Mouse (Mus musculus) heart, embryonic 11.5 days (tissue): Measurements from ENCODE around the gene Slc35e3. TPM values are rescaled to one million over a fixed set of nuclear protein-coding genes. Genes with fewer than 3 reads are reported as not detected.

Experiments
- ATAC-seq: fragments of 200-750 bp; cut with Nextera tagmentation; replicated peaks from 2 replicates; pipeline ENCODE4 v1.8.0; 2017; ENCODE audit warnings: moderate library complexity; ENCODE audit not compliant: insufficient number of reproducible peaks, low FRiP score, low TSS enrichment
- H3K27ac ChIP-seq: fragments of 300-500 bp; sonication (generic); 2 replicates; pipeline ENCODE4 v1.5.1; 2014; ENCODE audit warnings: mild to moderate bottlenecking, low read depth, low read length
- H3K27me3 ChIP-seq: fragments of 300-500 bp; sonication (generic); 2 replicates; pipeline ENCODE4 v1.6.1; 2014; ENCODE audit warnings: mild to moderate bottlenecking, low read length, mixed read lengths; ENCODE audit not compliant: control insufficient read depth, insufficient read depth
- H3K36me3 ChIP-seq: fragments of 300-500 bp; sonication (generic); 2 replicates; pipeline ENCODE4 v1.6.1; 2014; ENCODE audit warnings: mild to moderate bottlenecking, low read length, moderate library complexity, mixed read lengths; ENCODE audit not compliant: control insufficient read depth, insufficient read depth
- H3K4me1 ChIP-seq: fragments of 300-500 bp; sonication (generic); 2 replicates; pipeline ENCODE4 v1.6.1; 2014; ENCODE audit warnings: low read length; ENCODE audit not compliant: control insufficient read depth, insufficient read depth
- H3K4me2 ChIP-seq: fragments of 300-500 bp; sonication (generic); 2 replicates; pipeline ENCODE4 v1.6.1; 2014; ENCODE audit warnings: mild to moderate bottlenecking, moderate library complexity
- H3K4me3 ChIP-seq: fragments of 300-500 bp; sonication (generic); 2 replicates; pipeline ENCODE4 v1.5.1; 2014; ENCODE audit warnings: low read depth, low read length
- H3K9ac ChIP-seq: fragments of 300-500 bp; sonication (generic); 2 replicates; pipeline ENCODE4 v1.6.1; 2014; ENCODE audit warnings: mild to moderate bottlenecking, low read depth, low read length, moderate library complexity
- H3K9me3 ChIP-seq: fragments of 300-500 bp; sonication (generic); replicated peaks from 2 replicates; pipeline ENCODE4 v1.6.1; 2016; ENCODE audit warnings: low read length; ENCODE audit not compliant: control insufficient read depth
- WGBS: fragments of 180-500 bp; shearing (Covaris S2); extraction: QIAGEN DNeasy Blood & Tissue Kit; methylation state at CpG from one replicate; pipeline ENCODE4 v1.1.7; 2014; ENCODE audit not compliant: insufficient replicate concordance; 5-methylcytosine and 5-hydroxymethylcytosine counted together
- polyA plus RNA-seq: library from polyadenylated mRNA; unstranded; fragments of >200 nt; fragmentation: Nextera tagmentation; extraction: Ambion mirVana; gene quantifications from 2 replicates; pipeline ENCODE4 v1.2.1, GENCODE M21; 2014

The Slc35e3 gene
- polyA plus RNA-seq, 1 experiment from 2014 or later: 6.9 TPM

- no peak overlapping the region for H3K9ac ChIP-seq
- no peaks in the 10 kb centered on the region for H3K27me3 ChIP-seq
- H3K9me3 ChIP-seq: no peaks in the 10 kb centered on the region
- peaks cover 18% of the 10 kb centered on the region for H3K36me3 ChIP-seq
- H3K4me3 ChIP-seq: no peak overlapping the region
- no peak overlapping the region for H3K27ac ChIP-seq
- H3K4me2 ChIP-seq: no peak overlapping the region
- H3K4me1 ChIP-seq: no peaks in the 10 kb centered on the region
- 94% methylated on average over 13 of the region's 13 CpGs for WGBS
- ATAC-seq: no peak
Measured at GRCm38 (mm10) chr10:117783786-117784420, 37.7 kb upstream of the Slc35e3 start.

- H3K36me3 ChIP-seq: peaks cover 25% of the 10 kb centered on the region
- H3K27ac ChIP-seq: no peak overlapping the region
- H3K27me3 ChIP-seq: no peaks in the 10 kb centered on the region
- no peaks in the 10 kb centered on the region for H3K9me3 ChIP-seq
- no peak overlapping the region for H3K4me2 ChIP-seq
- H3K4me3 ChIP-seq: no peak overlapping the region
- no peak overlapping the region for H3K9ac ChIP-seq
- ATAC-seq: no peak
- no peaks in the 10 kb centered on the region for H3K4me1 ChIP-seq
- 93% methylated on average over 14 of the region's 14 CpGs for WGBS
Measured at GRCm38 (mm10) chr10:117782491-117783260, 36.5 kb upstream of the Slc35e3 start.

- Histone ChIP-seq H3K9ac (no peak overlapping the region), H3K4me3 (no peak overlapping the region), H3K36me3 (peaks cover 28% of the 10 kb centered on the region), H3K4me2 (no peak overlapping the region), H3K27me3 (no peaks in the 10 kb centered on the region), H3K4me1 (no peaks in the 10 kb centered on the region), H3K27ac (no peak overlapping the region), H3K9me3 (no peaks in the 10 kb centered on the region)
- no peak for ATAC-seq
- WGBS: 80% methylated on average over 2 of the region's 2 CpGs
Measured at GRCm38 (mm10) chr10:117782056-117782455, 35.9 kb upstream of the Slc35e3 start.

GRCm38 (mm10) chr10:117781021-117781725, 35.0 kb upstream of the Slc35e3 start:
- Histone ChIP-seq H3K9ac (no peak overlapping the region), H3K9me3 (no peaks in the 10 kb centered on the region), H3K36me3 (peaks cover 29% of the 10 kb centered on the region), H3K27ac (no peak overlapping the region), H3K4me2 (no peak overlapping the region), H3K27me3 (no peaks in the 10 kb centered on the region), H3K4me1 (no peaks in the 10 kb centered on the region), H3K4me3 (no peak overlapping the region)
- WGBS: 93% methylated on average over 17 of the region's 17 CpGs
- no peak for ATAC-seq

- 91% methylated on average over 6 of the region's 6 CpGs for WGBS
- peaks cover 33% of the 10 kb centered on the region for H3K36me3 ChIP-seq
- no peaks in the 10 kb centered on the region for H3K9me3 ChIP-seq
- H3K27ac ChIP-seq: no peak overlapping the region
- no peak for ATAC-seq
- no peak overlapping the region for H3K4me2 ChIP-seq
- no peak overlapping the region for H3K9ac ChIP-seq
- no peaks in the 10 kb centered on the region for H3K27me3 ChIP-seq
- H3K4me3 ChIP-seq: no peak overlapping the region
- H3K4me1 ChIP-seq: no peaks in the 10 kb centered on the region
Measured at GRCm38 (mm10) chr10:117780306-117780911, 34.2 kb upstream of the Slc35e3 start.

- Histone ChIP-seq H3K9me3 (no peaks in the 10 kb centered on the region), H3K9ac (no peak overlapping the region), H3K27ac (no peak overlapping the region), H3K4me2 (no peak overlapping the region), H3K4me3 (no peak overlapping the region), H3K4me1 (no peaks in the 10 kb centered on the region), H3K36me3 (peaks cover 30% of the 10 kb centered on the region), H3K27me3 (no peaks in the 10 kb centered on the region)
- ATAC-seq: no peak
- 95% methylated on average over 8 of the region's 8 CpGs for WGBS
Measured at GRCm38 (mm10) chr10:117779581-117780305, 33.6 kb upstream of the Slc35e3 start.

- H3K27ac ChIP-seq: no peak overlapping the region
- ATAC-seq: no peak
- H3K4me3 ChIP-seq: no peak overlapping the region
Measured at GRCm38 (mm10) chr10:117778951-117779350, 32.8 kb upstream of the Slc35e3 start.

GRCm38 (mm10) chr10:117778328-117778910, 32.3 kb upstream of the Slc35e3 start:
- no peak for ATAC-seq
- Histone ChIP-seq H3K9me3 (no peaks in the 10 kb centered on the region), H3K4me1 (no peaks in the 10 kb centered on the region), H3K4me2 (no peak overlapping the region), H3K27me3 (no peaks in the 10 kb centered on the region), H3K27ac (no peak overlapping the region), H3K9ac (no peak overlapping the region), H3K4me3 (no peak overlapping the region), H3K36me3 (peaks cover 28% of the 10 kb centered on the region)
- 94% methylated on average over 12 of the region's 12 CpGs for WGBS

More at GRCm38 (mm10) chr10:117778951-117779350, 32.8 kb upstream of the Slc35e3 start:
- Histone ChIP-seq H3K4me1 (no peaks in the 10 kb centered on the region), H3K27me3 (no peaks in the 10 kb centered on the region), H3K36me3 (peaks cover 28% of the 10 kb centered on the region), H3K9ac (no peak overlapping the region), H3K9me3 (no peaks in the 10 kb centered on the region), H3K4me2 (no peak overlapping the region)
- WGBS: 78% methylated on average over 4 of the region's 4 CpGs
